Mouse (Mus musculus) c-Kit-negative CD71-positive TER-119-positive erythroid progenitor cells, embryonic 14.5 days (primary cell): ENCODE data around the gene Arhgef5.
"Not testable (repeated sequence)": the region's sequence is repeated elsewhere in the genome, so short reads cannot be mapped to it uniquely, and the experiment has no call there.

Source experiments
- DNase-seq: peaks from one replicate; pipeline ENCODE4 v3.0.0-alpha.2; 2013; ENCODE audit warnings: low read depth, low spot score

Arhgef5 gene

GRCm38 (mm10) chr6:43265363-43266041, at the start of gene Arhgef5:
Gene Arhgef5, plus strand, starts transcription at chr6:43265582.
- DNase-seq: no peak

GRCm38 (mm10) chr6:43231255-43231654, 34.1 kb upstream of the Arhgef5 start, which contains the start of gene Olfr47:
Gene Olfr47, plus strand, starts transcription at chr6:43231529.
- not testable (repeated sequence) for DNase-seq

- no peak for DNase-seq
Observed at GRCm38 (mm10) chr6:43242061-43242460, 23.3 kb upstream of the Arhgef5 start.

DNA sequence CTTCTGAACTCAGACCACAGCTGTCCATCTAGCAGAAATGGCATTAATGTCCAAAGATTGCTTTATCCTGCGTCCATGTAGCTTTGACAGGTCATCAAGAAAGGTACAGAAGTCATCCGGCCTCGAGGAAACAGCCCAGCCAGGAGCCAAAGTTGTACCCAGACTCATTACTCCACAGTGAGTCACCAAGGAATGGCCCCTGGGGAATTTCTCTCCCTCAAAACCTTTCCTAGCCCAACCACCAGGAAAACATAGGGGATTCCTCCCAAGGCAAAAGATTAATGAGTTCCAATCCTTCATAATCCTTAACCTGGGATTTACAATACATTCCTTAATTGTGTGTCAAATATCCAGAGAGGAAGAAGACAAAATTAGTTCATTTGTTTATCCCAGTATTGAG, 18.0 kb upstream of the Arhgef5 start:
- no peak for DNase-seq

DNA sequence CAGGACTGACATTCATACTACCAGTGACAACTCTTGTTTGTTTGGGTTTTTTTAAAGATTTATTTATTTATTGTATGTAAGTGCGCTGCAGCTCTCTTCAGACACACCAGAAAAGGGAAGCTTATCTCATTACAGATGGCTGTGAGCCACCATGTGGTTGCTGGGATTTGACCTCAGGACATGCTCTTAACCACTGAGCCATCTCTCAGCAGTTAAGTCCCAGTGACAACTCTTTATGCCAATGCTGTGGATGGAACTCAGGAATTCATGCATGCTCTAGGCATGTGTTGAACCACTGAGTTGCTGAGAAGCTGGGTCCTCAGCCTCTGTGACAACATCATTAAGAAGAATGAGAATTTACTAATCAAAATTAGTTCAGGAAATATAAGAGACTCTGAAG, 12.4 kb upstream of the Arhgef5 start:
- no peak for DNase-seq

DNA sequence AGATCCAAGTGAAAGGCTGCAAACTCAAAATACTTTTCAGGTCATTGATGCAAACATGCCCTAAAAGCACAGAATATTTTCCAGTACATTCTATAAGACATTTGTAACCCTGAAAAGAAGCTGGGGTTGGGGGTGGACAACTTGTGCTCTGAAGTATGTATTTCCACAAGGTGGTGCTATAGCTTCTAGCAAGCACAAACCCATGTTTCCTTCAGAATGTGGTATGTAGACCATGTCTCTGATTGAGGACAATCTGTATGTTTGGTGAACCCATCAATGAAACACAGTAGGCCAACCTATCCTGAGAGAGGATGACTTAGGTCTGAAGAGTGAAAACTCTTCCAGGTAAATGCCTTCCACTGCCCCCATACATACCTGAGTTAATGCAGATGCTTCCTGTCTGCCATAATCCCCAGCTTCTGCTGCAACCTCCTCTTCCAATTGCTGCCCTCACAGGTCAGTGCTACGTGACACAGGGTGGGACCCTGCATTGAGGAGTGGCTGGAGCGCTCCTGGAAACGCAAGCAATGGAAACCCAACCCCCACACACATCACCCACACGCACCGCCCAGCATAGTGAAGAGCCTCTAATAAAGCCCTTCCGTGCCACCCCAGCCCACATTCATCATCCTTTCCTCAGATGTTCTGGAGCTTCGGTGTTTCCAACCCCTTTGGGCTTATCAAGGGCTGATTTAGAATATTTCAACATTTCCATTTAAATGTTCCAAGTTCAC, 11.0 kb upstream of the Arhgef5 start:
- DNase-seq: no peak

- no peak for DNase-seq
Observed at GRCm38 (mm10) chr6:43260756-43261155, 4.6 kb upstream of the Arhgef5 start.

DNA sequence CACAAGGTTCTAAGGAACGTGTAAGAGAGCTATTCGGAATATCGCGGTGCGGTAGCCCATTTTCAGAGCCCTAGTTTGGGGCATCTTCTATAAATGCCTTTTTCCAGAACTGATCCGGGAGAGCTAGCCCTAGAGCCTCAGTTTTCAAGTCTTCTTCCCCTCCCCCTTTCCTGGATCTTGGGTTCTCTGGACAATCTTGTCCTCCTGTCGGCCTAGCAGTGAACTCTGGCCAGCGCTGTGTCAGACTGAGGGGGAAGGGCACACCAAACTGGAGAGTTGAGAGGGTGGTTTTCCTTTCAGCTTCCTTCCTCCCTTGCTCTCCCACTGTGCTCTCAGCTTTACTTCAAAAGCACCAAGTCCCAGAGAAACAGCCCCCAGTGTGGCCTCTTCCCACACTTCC, 974 bp downstream of the Arhgef5 start:
- DNase-seq: no peak

- no peak for DNase-seq
Observed at GRCm38 (mm10) chr6:43272597-43272996, 7.2 kb downstream of the Arhgef5 start.

DNA sequence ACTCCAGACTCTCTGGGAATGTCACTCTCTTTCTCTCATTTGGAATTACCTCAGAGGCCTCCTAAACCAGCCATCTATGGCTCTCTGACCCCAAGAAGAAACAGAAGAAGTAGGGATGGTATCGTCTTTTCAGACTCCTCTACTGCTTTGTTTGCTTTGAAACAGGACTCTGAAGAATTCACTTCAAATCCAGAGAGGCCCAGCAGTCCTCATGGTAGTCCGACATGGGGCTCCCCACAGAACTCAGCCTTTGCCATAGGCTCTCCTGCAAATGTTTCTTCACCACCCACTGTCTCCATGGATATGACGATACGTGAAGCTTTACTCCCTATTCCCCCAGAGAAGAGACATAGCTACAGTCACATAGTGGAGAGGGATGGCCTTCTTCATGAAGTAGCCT, 8.7 kb downstream of the Arhgef5 start:
- DNase-seq: no peak

DNA sequence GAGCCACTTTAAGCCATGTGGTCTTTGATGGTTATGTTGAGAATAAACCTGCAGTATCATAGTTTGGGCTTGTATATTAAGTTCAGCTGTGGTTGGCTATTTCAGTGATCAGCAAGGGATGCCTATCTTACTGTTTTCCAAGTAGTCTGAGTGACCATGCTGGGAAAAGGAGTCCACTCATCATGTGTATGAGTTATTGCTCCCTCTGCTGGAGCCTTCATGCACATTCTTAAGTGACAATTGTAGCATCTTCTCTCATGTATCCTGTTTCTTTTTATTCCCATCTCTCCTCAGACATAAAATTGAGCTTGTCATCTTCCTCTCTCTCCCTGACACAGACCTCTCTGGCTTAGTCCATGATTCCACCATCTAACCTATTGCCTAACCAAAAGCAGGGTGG, 12.9 kb downstream of the Arhgef5 start:
- DNase-seq: no peak

- no peak for DNase-seq
Observed at GRCm38 (mm10) chr6:43280481-43280880, 15.1 kb downstream of the Arhgef5 start.

DNA sequence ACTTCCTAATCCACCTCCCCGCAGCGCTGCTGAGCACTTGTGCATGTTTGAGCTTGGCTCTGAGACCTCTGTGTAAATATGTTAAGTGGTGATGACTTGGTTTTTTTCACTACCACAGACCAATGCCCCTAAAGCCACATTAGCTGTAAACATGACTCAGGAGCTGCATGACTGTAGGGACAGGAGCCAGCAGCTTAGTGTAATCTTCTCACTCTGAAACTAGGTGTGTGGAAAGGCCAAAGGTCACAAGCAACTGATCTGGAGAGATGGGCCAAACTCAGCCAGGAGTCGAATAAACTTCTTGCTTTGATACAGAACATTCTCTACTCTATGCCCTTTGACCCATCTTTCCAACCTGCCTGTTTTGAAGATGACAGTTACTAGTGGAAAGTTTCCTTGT, 26.7 kb downstream of the Arhgef5 start:
- no peak for DNase-seq

- DNase-seq: no peak
Observed at GRCm38 (mm10) chr6:43292471-43293076, 27.2 kb downstream of the Arhgef5 start.

- no peak for DNase-seq
Observed at GRCm38 (mm10) chr6:43293175-43293574, 27.8 kb downstream of the Arhgef5 start.

DNA sequence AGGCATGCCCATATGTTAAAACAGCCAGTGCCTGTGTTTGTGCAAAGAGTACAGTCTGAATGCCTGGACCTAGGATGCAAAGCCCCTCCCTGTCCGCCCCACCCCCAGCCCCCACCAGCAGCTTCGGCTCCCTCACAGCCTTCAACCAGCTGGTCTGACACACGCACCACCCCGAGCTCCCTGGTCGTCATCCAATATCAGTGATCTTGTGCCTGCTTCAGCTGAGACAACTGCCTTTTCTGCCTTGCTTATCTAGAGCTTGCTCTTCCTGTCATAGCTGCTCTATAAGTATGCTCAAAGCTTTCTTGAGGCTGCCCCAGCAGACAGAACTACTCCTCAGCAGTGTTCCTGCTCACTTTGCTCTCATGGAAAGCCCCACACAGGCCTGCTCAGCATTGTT, 30.5 kb downstream of the Arhgef5 start:
- no peak for DNase-seq

GRCm38 (mm10) chr6:43296798-43297507, 31.6 kb downstream of the Arhgef5 start:
- no peak for DNase-seq

DNA sequence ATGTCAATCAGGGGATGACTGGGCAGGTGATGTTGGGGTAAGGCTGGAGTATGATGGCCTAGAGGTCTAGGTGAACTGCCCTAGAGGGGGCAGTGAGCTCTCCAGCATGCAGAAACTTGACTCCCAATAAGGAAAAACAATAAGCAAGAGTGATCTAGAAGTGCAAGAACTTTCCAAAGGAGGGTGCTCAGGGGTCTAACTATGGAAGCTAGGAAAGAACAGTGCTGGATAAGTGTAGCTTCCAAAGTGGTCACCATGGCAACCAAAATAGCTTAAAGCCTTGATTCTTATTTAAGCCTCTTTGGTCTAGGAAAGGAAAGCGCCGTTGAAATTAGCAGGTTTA, 32.1 kb downstream of the Arhgef5 start:
- DNase-seq: no peak

GRCm38 (mm10) chr6:43309454-43309853, 44.1 kb downstream of the Arhgef5 start, which contains the start of gene Nobox:
Gene Nobox, minus strand, starts transcription at chr6:43309554.
- DNase-seq: no peak

GRCm38 (mm10) chr6:43310071-43310470, 44.7 kb downstream of the Arhgef5 start:
- DNase-seq: no peak

GRCm38 (mm10) chr6:43312546-43312945, 47.2 kb downstream of the Arhgef5 start:
- DNase-seq: no peak

GRCm38 (mm10) chr6:43312961-43313656, 47.7 kb downstream of the Arhgef5 start:
- DNase-seq: no peak
